Mouse (Mus musculus): ENCODE results near the gene Nipal1.

DNA sequence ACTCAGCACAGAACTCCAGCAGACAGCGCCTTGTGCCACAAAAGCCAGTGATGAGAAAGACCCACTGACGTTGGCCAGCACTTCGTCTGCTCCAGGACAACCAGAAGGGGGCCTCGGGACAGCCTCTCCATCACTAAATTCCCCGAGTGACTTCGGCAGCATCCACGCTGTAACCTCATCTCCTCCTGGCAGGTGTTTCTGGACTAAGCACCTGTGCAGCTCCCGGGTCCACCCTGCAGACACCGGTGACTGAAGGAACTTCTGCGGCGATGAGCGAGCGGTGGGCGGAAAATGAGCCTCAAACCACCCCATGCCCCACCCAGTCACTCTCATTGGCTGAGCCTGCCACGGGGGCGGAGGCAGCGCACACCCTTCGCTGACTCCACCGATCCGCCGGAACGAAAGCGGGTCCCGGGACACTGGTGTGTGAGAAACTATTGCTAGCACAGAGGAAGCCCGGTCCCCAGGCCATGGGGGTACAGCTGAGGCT is at the start of gene Nipal1:
- TF ChIP-seq CTCF (conservative IDR thresholded peaks at IDR 0.05; ENCODE audit: low read length) (no peak), POU5F1 (IDR thresholded peaks at IDR 0.05; ENCODE audit: borderline replicate concordance, low read length) (no peak)

Measured in E14TG2a.4 (cell line).